Mouse (Mus musculus) brain, embryonic 14.5 days (tissue): ENCODE results near the gene Hace1.

ENCODE experiments used
- CTCF ChIP-seq: fragments of 200-500 bp; IDR thresholded peaks from 2 replicates; pipeline ENCODE4 v1.5.1; 2012; ENCODE audit warnings: inconsistent platforms, mild to moderate bottlenecking, moderate library complexity, borderline replicate concordance; ENCODE audit not compliant: insufficient read depth, insufficient read length; ENCODE audit errors: extremely low read depth
- POLR2A ChIP-seq: fragments of 200-500 bp; IDR thresholded peaks from 2 replicates; pipeline ENCODE4 v1.6.1; 2012; ENCODE audit warnings: mild to moderate bottlenecking, inconsistent platforms, borderline replicate concordance; ENCODE audit not compliant: poor library complexity, insufficient read depth, insufficient read length, severe bottlenecking; ENCODE audit errors: extremely low read depth

DNA sequence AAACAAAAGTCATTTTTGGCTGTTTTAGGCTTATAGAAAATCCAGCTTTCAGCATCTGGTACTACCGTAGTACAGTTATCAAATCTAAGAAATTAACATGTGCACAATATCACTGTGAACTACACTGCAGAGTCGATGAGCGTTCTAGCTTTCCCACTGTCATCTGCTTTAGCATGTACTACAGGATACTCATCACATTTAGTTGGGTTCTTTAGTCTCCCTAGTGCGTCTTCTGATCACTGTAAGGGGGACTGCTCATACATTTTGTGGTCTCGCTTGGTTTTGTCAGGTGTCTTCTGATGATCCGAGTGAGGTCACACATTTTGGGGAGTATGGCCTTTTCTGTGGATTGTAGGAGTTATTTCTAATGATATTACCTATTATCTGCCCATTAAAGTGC is 6.2 kb downstream of the Hace1 start:
- TF ChIP-seq CTCF (no peak), POLR2A (no peak)
